Mouse (Mus musculus) neural tube, embryonic 14.5 days (tissue): ENCODE measurements at regions not wholly inside any gene's neighbourhood (a gene's known extent, or its start where the extent isn't known, plus 50 kb on each side); places are given as distances from the start of the nearest gene placed in this dataset.
A peak's percentile ranks its signal among the peaks of the same experiment; 100 is the strongest.

Experiments
- ATAC-seq: fragments of 200-750 bp; cut with Nextera tagmentation; 2 replicates; pipeline ENCODE4 v1.8.0; 2017; ENCODE audit warnings: low read depth, mild to moderate bottlenecking, moderate TSS enrichment, moderate library complexity
- H3K27ac ChIP-seq: fragments of 300-500 bp; sonication (generic); 2 replicates; pipeline ENCODE4 v1.5.1; 2014; ENCODE audit warnings: low read depth, mild to moderate bottlenecking, control low read depth, low read length, moderate library complexity, mixed read lengths
- H3K27me3 ChIP-seq: fragments of 300-500 bp; sonication (generic); 2 replicates; pipeline ENCODE4 v1.6.1; 2014; ENCODE audit warnings: low read length; ENCODE audit not compliant: control insufficient read depth, insufficient read depth
- H3K36me3 ChIP-seq: fragments of 300-500 bp; sonication (generic); 2 replicates; pipeline ENCODE4 v1.6.1; 2014; ENCODE audit warnings: low read length, mixed read lengths; ENCODE audit not compliant: control insufficient read depth, insufficient read depth
- H3K4me1 ChIP-seq: fragments of 300-500 bp; sonication (generic); 2 replicates; pipeline ENCODE4 v1.6.1; 2014; ENCODE audit warnings: low read length; ENCODE audit not compliant: control insufficient read depth, insufficient read depth
- H3K4me2 ChIP-seq: fragments of 300-500 bp; sonication (generic); 2 replicates; pipeline ENCODE4 v1.6.1; 2014; ENCODE audit warnings: mild to moderate bottlenecking, low read depth, low read length, control low read depth
- H3K4me3 ChIP-seq: fragments of 300-500 bp; sonication (generic); 2 replicates; pipeline ENCODE4 v1.5.1; 2014; ENCODE audit warnings: low read depth, low read length, control low read depth, mixed read lengths
- H3K9ac ChIP-seq: fragments of 300-500 bp; sonication (generic); replicated peaks from 2 replicates; pipeline ENCODE4 v1.6.1; 2014; ENCODE audit warnings: low read depth, mild to moderate bottlenecking, control low read depth, low read length, mixed read lengths
- H3K9me3 ChIP-seq: fragments of 300-500 bp; sonication (generic); 2 replicates; pipeline ENCODE4 v1.6.1; 2016; ENCODE audit warnings: low read length; ENCODE audit not compliant: control insufficient read depth
- WGBS: fragments of 180-500 bp; shearing (Covaris S2); extraction: QIAGEN DNeasy Blood & Tissue Kit; methylation state at CpG from one replicate; pipeline ENCODE4 v1.1.7; 2014; 5-methylcytosine and 5-hydroxymethylcytosine counted together

GRCm38 (mm10) chr5:45196159-45196558 lies 253.9 kb downstream of the Qdpr start:
- Histone ChIP-seq H3K36me3 (no peaks in the 10 kb centered on the region), H3K9ac (no peak overlapping the region), H3K27ac (no peak overlapping the region), H3K4me2 (no peak overlapping the region), H3K4me1 (no peaks in the 10 kb centered on the region), H3K27me3 (no peaks in the 10 kb centered on the region), H3K9me3 (no peaks in the 10 kb centered on the region), H3K4me3 (no peak overlapping the region)
- 51% methylated on average over 3 of the region's 3 CpGs for WGBS
- no peak for ATAC-seq

GRCm38 (mm10) chr5:45192287-45192686 lies 257.7 kb downstream of the Qdpr start:
- no peak overlapping the region for H3K9ac ChIP-seq
- H3K4me3 ChIP-seq: no peak overlapping the region
- H3K36me3 ChIP-seq: no peaks in the 10 kb centered on the region
- no peaks in the 10 kb centered on the region for H3K9me3 ChIP-seq
- no peaks in the 10 kb centered on the region for H3K27me3 ChIP-seq
- ATAC-seq: no peak
- H3K27ac ChIP-seq: no peak overlapping the region
- no peak overlapping the region for H3K4me2 ChIP-seq
- no peaks in the 10 kb centered on the region for H3K4me1 ChIP-seq

- peak; percentile 60 for ATAC-seq
- no peaks in the 10 kb centered on the region for H3K36me3 ChIP-seq
- WGBS: 38% methylated on average over 8 of the region's 8 CpGs
- no peaks in the 10 kb centered on the region for H3K27me3 ChIP-seq
- no peaks in the 10 kb centered on the region for H3K4me1 ChIP-seq
- no peak overlapping the region for H3K4me3 ChIP-seq
- H3K9ac ChIP-seq: no peak overlapping the region
- H3K9me3 ChIP-seq: no peaks in the 10 kb centered on the region
- no peak overlapping the region for H3K27ac ChIP-seq
- no peak overlapping the region for H3K4me2 ChIP-seq
Observed at GRCm38 (mm10) chr5:45173035-45173755, 276.8 kb downstream of the Qdpr start.

GRCm38 (mm10) chr5:45159194-45159593 lies 290.8 kb downstream of the Qdpr start:
- H3K36me3 ChIP-seq: no peaks in the 10 kb centered on the region
- H3K4me1 ChIP-seq: no peaks in the 10 kb centered on the region
- no peak overlapping the region for H3K27ac ChIP-seq
- no peaks in the 10 kb centered on the region for H3K9me3 ChIP-seq
- 90% methylated on average over 4 of the region's 4 CpGs for WGBS
- no peaks in the 10 kb centered on the region for H3K27me3 ChIP-seq
- no peak overlapping the region for H3K9ac ChIP-seq
- H3K4me2 ChIP-seq: no peak overlapping the region
- no peak for ATAC-seq
- H3K4me3 ChIP-seq: no peak overlapping the region

GRCm38 (mm10) chr5:45154936-45155335 lies 295.1 kb downstream of the Qdpr start:
- Histone ChIP-seq H3K4me2 (no peak overlapping the region), H3K27me3 (no peaks in the 10 kb centered on the region), H3K36me3 (no peaks in the 10 kb centered on the region), H3K9me3 (no peaks in the 10 kb centered on the region), H3K4me1 (no peaks in the 10 kb centered on the region), H3K9ac (no peak overlapping the region), H3K27ac (no peak overlapping the region), H3K4me3 (no peak overlapping the region)
- 49% methylated on average over 2 of the region's 2 CpGs for WGBS
- no peak for ATAC-seq

GRCm38 (mm10) chr5:45144186-45144585 lies 305.9 kb downstream of the Qdpr start:
- H3K4me2 ChIP-seq: no peak overlapping the region
- no peak overlapping the region for H3K4me3 ChIP-seq
- no peak for ATAC-seq
- no peaks in the 10 kb centered on the region for H3K36me3 ChIP-seq
- no peak overlapping the region for H3K27ac ChIP-seq
- H3K4me1 ChIP-seq: no peaks in the 10 kb centered on the region
- no peaks in the 10 kb centered on the region for H3K9me3 ChIP-seq
- H3K27me3 ChIP-seq: no peaks in the 10 kb centered on the region
- WGBS: 91% methylated on average over 4 of the region's 4 CpGs
- no peak overlapping the region for H3K9ac ChIP-seq

- Histone ChIP-seq H3K36me3 (no peaks in the 10 kb centered on the region), H3K9ac (no peak overlapping the region; the same call in 1 of the 2 replicates), H3K27ac (peak overlapping the region; percentile 60; the same call in 1 of the 2 replicates), H3K4me2 (peak overlapping the region; percentile 24; the same call in 1 of the 2 replicates), H3K4me3 (no peak overlapping the region), H3K4me1 (peaks cover 5% of the 10 kb centered on the region; the same call in 1 of the 2 replicates), H3K27me3 (no peaks in the 10 kb centered on the region), H3K9me3 (no peaks in the 10 kb centered on the region)
- peak; percentile 61; the same call in 1 of the 2 replicates for ATAC-seq
- 11% methylated on average over 10 of the region's 10 CpGs for WGBS
Observed at GRCm38 (mm10) chr5:45137198-45137973, 312.6 kb downstream of the Qdpr start.

- no peaks in the 10 kb centered on the region for H3K9me3 ChIP-seq
- H3K9ac ChIP-seq: no peak overlapping the region
- no peaks in the 10 kb centered on the region for H3K27me3 ChIP-seq
- no peak overlapping the region for H3K4me3 ChIP-seq
- H3K4me1 ChIP-seq: peaks cover 5% of the 10 kb centered on the region; the same call in 1 of the 2 replicates
- no peak overlapping the region for H3K4me2 ChIP-seq
- no peaks in the 10 kb centered on the region for H3K36me3 ChIP-seq
- ATAC-seq: no peak
- peak overlapping the region; percentile 60; the same call in 1 of the 2 replicates for H3K27ac ChIP-seq
- WGBS: 21% methylated on average over 3 of the region's 3 CpGs
Observed at GRCm38 (mm10) chr5:45136696-45137095, 313.3 kb downstream of the Qdpr start.

- H3K4me1 ChIP-seq: no peaks in the 10 kb centered on the region
- no peak for ATAC-seq
- H3K27ac ChIP-seq: no peak overlapping the region
- H3K9ac ChIP-seq: no peak overlapping the region
- 92% methylated on average over 8 of the region's 8 CpGs for WGBS
- H3K4me2 ChIP-seq: no peak overlapping the region
- H3K9me3 ChIP-seq: no peaks in the 10 kb centered on the region
- no peaks in the 10 kb centered on the region for H3K36me3 ChIP-seq
- no peaks in the 10 kb centered on the region for H3K27me3 ChIP-seq
- H3K4me3 ChIP-seq: no peak overlapping the region
Observed at GRCm38 (mm10) chr5:45127971-45128370, 322.1 kb downstream of the Qdpr start.
